Mouse (Mus musculus) ES-E14 (cell line): ENCODE measurements at regions not wholly inside any gene's neighbourhood (a gene's known extent, or its start where the extent isn't known, plus 50 kb on each side); places are given as distances from the start of the nearest gene placed in this dataset.

ENCODE experiments used
- DNase-seq: peaks from one replicate; pipeline ENCODE4 v3.0.0-alpha.2; 2013; ENCODE audit warnings: low read depth, low spot score
- H3K27ac ChIP-seq: 2 replicates; pipeline ENCODE4 v1.5.1; 2012; ENCODE audit warnings: low read depth, mild to moderate bottlenecking, low read length, moderate library complexity, mixed read lengths; ENCODE audit not compliant: poor library complexity, insufficient read depth, severe bottlenecking
- H3K36me3 ChIP-seq: 2 replicates; pipeline ENCODE4 v1.6.1; 2012; ENCODE audit warnings: mild to moderate bottlenecking, low read length, moderate library complexity, mixed read lengths; ENCODE audit not compliant: control insufficient read depth, poor library complexity, insufficient read depth, severe bottlenecking
- H3K4me1 ChIP-seq, 2 experiments: fragments of 150-350 bp in 1 of 2; sonication (generic) in 1 of 2; 2 replicates each; pipeline ENCODE4 v1.6.1; 2012; ENCODE audit warnings: low read length in 2 of 2, mild to moderate bottlenecking in 1 of 2, mixed read lengths in 1 of 2; ENCODE audit not compliant: control insufficient read depth in 2 of 2, insufficient read depth in 2 of 2, poor library complexity in 1 of 2
- H3K4me3 ChIP-seq, 2 experiments: fragments of 150-350 bp in 1 of 2; sonication (generic) in 1 of 2; 2 replicates each; pipeline ENCODE4 v1.5.1; 2012; ENCODE audit warnings: low read length in 2 of 2, low read depth in 1 of 2, mild to moderate bottlenecking in 1 of 2, mixed read lengths in 1 of 2; ENCODE audit not compliant: insufficient read depth in 1 of 2, poor library complexity in 1 of 2, severe bottlenecking in 1 of 2
- H3K9ac ChIP-seq: 2 replicates; pipeline ENCODE4 v1.6.1; 2012; ENCODE audit warnings: low read depth, mild to moderate bottlenecking, low read length, mixed read lengths; ENCODE audit not compliant: poor library complexity, insufficient read depth, severe bottlenecking
- H3K9me3 ChIP-seq: fragments of 150-350 bp; sonication (generic); 2 replicates; pipeline ENCODE4 v1.6.1; 2012; ENCODE audit warnings: low read depth, mild to moderate bottlenecking, low read length; ENCODE audit not compliant: control insufficient read depth, insufficient read depth
- CHD2 ChIP-seq: IDR thresholded peaks from 2 replicates; pipeline ENCODE4 v1.6.1; 2014; ENCODE audit warnings: mild to moderate bottlenecking, low read depth, low read length, inconsistent platforms
- HCFC1 ChIP-seq: IDR thresholded peaks from 2 replicates; pipeline ENCODE4 v1.6.1; 2012; ENCODE audit warnings: low read length, inconsistent platforms, borderline replicate concordance; ENCODE audit not compliant: insufficient read depth
- MAFK ChIP-seq: IDR thresholded peaks from 2 replicates; pipeline ENCODE4 v1.6.1; 2014; ENCODE audit warnings: mild to moderate bottlenecking, low read depth, low read length, inconsistent platforms; ENCODE audit not compliant: insufficient read depth
- ZC3H11A ChIP-seq: IDR thresholded peaks from 2 replicates; pipeline ENCODE4 v1.6.1; 2012; ENCODE audit warnings: low read depth, mild to moderate bottlenecking, inconsistent platforms, low read length, borderline replicate concordance
- ZNF384 ChIP-seq: IDR thresholded peaks from 2 replicates; pipeline ENCODE4 v1.6.1; 2012; ENCODE audit warnings: low read depth, low read length, inconsistent platforms
- in situ Hi-C, 2 experiments: fragments of 600-800 bp; cut with MboI; formaldehyde crosslinking; loops; one replicate each; pipeline ENCODE4 v1.15.1; 2025; ENCODE audit warnings: low sequenced_read_pairs in 2 of 2, inconsistent platforms in 1 of 2; ENCODE audit not compliant: unreplicated experiment in 2 of 2

GRCm38 (mm10) chr5:75731236-75731635 lies 156.5 kb downstream of the Kit start:
- TF ChIP-seq ZC3H11A (no peak), MAFK (no peak), HCFC1 (no peak), CHD2 (no peak), ZNF384 (no peak)

GRCm38 (mm10) chr5:75730698-75731097 lies 156.0 kb downstream of the Kit start:
- TF ChIP-seq MAFK (no peak), ZNF384 (no peak), CHD2 (no peak), ZC3H11A (no peak), HCFC1 (no peak)

More at GRCm38 (mm10) chr5:75731236-75731635, 156.5 kb downstream of the Kit start:
- Histone ChIP-seq H3K9me3 (no peaks in the 10 kb centered on the region), H3K27ac (no peak overlapping the region), H3K4me3 (no peak overlapping the region), H3K4me1 (no peaks in the 10 kb centered on the region), H3K36me3 (no peaks in the 10 kb centered on the region), H3K9ac (no peak overlapping the region)
- in situ Hi-C loops, result loop anchor here in 1 of 2 experiments (25.0 kb wide), 1 partner anchor 519 kb away; no protein-coding TSS in a partner anchor
- no peak for DNase-seq

GRCm38 (mm10) chr5:75721291-75721690 lies 146.6 kb downstream of the Kit start:
- Histone ChIP-seq H3K36me3 (no peaks in the 10 kb centered on the region), H3K4me3 (no peak overlapping the region), H3K9ac (no peak overlapping the region), H3K4me1 (no peaks in the 10 kb centered on the region), H3K9me3 (no peaks in the 10 kb centered on the region), H3K27ac (no peak overlapping the region)
- TF ChIP-seq ZC3H11A (no peak), HCFC1 (no peak)
- in situ Hi-C loops, result no loop called here
- no peak for DNase-seq

More at GRCm38 (mm10) chr5:75730698-75731097, 156.0 kb downstream of the Kit start:
- no peaks in the 10 kb centered on the region for H3K36me3 ChIP-seq
- no peak for DNase-seq
- no peaks in the 10 kb centered on the region for H3K9me3 ChIP-seq
- no peak overlapping the region for H3K27ac ChIP-seq
- no peak overlapping the region for H3K9ac ChIP-seq
- H3K4me3 ChIP-seq, result no peak overlapping the region
- no peaks in the 10 kb centered on the region for H3K4me1 ChIP-seq
- in situ Hi-C loops, result loop anchor here in 1 of 2 experiments (25.0 kb wide), 1 partner anchor 518 kb away; no protein-coding TSS in a partner anchor

- H3K4me3 ChIP-seq, result no peak overlapping the region
- no peaks in the 10 kb centered on the region for H3K9me3 ChIP-seq
- no peak for DNase-seq
- H3K27ac ChIP-seq, result no peak overlapping the region
- in situ Hi-C loops, result no loop called here
- H3K4me1 ChIP-seq, result no peaks in the 10 kb centered on the region
- H3K36me3 ChIP-seq, result no peaks in the 10 kb centered on the region
- no peak for TF ChIP-seq ZNF384
- H3K9ac ChIP-seq, result no peak overlapping the region
Measured at GRCm38 (mm10) chr5:75720091-75720940, 145.6 kb downstream of the Kit start.
